Mouse (Mus musculus): ENCODE data around the gene Shf. TPM values are rescaled to one million over a fixed set of nuclear protein-coding genes. Genes with fewer than 3 reads are reported as not detected.

Shf gene
- total and polyA plus RNA-seq, 3 experiments, result 0.22 to 0.27 TPM; not detected in 1

DNA sequence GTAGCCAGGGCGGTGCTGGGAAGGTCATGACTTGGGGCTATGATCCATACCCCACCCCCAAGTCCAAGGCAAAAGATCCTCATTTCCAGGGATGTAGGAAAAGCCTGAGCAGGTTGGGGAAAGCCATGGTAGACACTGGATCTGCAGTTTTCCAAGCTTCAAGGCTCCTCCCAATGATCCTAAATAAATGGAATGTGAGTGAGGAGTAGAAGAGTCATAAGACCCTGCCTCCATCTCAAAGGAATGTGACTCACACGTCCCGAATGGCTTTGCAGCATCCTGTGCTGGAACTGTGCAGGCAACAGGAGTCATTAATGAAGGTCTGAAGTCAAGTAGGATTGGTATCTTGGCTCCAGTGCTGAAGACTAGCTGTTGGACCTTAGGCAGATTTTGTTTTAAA lies 41.0 kb downstream of the Shf start:
- Histone ChIP-seq H3K4me3 (ENCODE audit: low read depth, low read length) (no peak overlapping the region), H3K9me3 (replicated peaks) (no peaks in the 10 kb centered on the region), H3K27me3 (ENCODE audit: insufficient read depth, low read length) (peaks cover 12% of the 10 kb centered on the region), H3K36me3 (replicated peaks) (no peaks in the 10 kb centered on the region), H3K4me1 (ENCODE audit: insufficient read depth, low read depth, low read length) (no peaks in the 10 kb centered on the region)
- TF ChIP-seq TAL1 (conservative IDR thresholded peaks at IDR 0.05; ENCODE audit: low read depth, low read length) (no peak), GATA2 (IDR thresholded peaks at IDR 0.05; ENCODE audit: borderline replicate concordance, low read depth, low read length) (no peak), GATA1 (IDR thresholded peaks at IDR 0.05; ENCODE audit: borderline replicate concordance, low read length) (no peak), CTCF (IDR thresholded peaks at IDR 0.05; ENCODE audit: low read depth, low read length) (no peak), POLR2AphosphoS5 (IDR thresholded peaks at IDR 0.05; ENCODE audit: insufficient replicate concordance, low read depth, low read length) (no peak)
- ATAC-seq (ENCODE audit: extremely low read depth, insufficient number of reproducible peaks, low FRiP score, poor library complexity, severe bottlenecking) (no peak), DNase-seq (ENCODE audit: low spot score) (no peak)

GRCm38 (mm10) chr2:122325361-122325760 lies 43.6 kb downstream of the Shf start:
- ATAC-seq (ENCODE audit: extremely low read depth, insufficient number of reproducible peaks, low FRiP score, poor library complexity, severe bottlenecking), result no peak
- Histone ChIP-seq H3K9me3 (replicated peaks) (no peaks in the 10 kb centered on the region), H3K4me3 (ENCODE audit: low read depth, low read length) (no peak overlapping the region), H3K36me3 (replicated peaks) (no peaks in the 10 kb centered on the region), H3K4me1 (ENCODE audit: insufficient read depth, low read depth, low read length) (no peaks in the 10 kb centered on the region), H3K27me3 (ENCODE audit: insufficient read depth, low read length) (peaks cover 12% of the 10 kb centered on the region)
- no peak for DNase-seq (ENCODE audit: low spot score)
- TF ChIP-seq POLR2AphosphoS5 (IDR thresholded peaks at IDR 0.05; ENCODE audit: insufficient replicate concordance, low read depth, low read length) (no peak), GATA1 (IDR thresholded peaks at IDR 0.05; ENCODE audit: borderline replicate concordance, low read length) (no peak), GATA2 (IDR thresholded peaks at IDR 0.05; ENCODE audit: borderline replicate concordance, low read depth, low read length) (no peak), CTCF (IDR thresholded peaks at IDR 0.05; ENCODE audit: low read depth, low read length) (no peak), TAL1 (conservative IDR thresholded peaks at IDR 0.05; ENCODE audit: low read depth, low read length) (no peak)

- Histone ChIP-seq H3K27me3 (ENCODE audit: insufficient read depth, low read length) (peaks cover 12% of the 10 kb centered on the region), H3K9me3 (replicated peaks) (no peaks in the 10 kb centered on the region), H3K36me3 (replicated peaks) (no peaks in the 10 kb centered on the region), H3K4me3 (ENCODE audit: low read depth, low read length) (no peak overlapping the region), H3K4me1 (ENCODE audit: insufficient read depth, low read depth, low read length) (no peaks in the 10 kb centered on the region)
- DNase-seq (ENCODE audit: low spot score) (no peak), ATAC-seq (ENCODE audit: extremely low read depth, insufficient number of reproducible peaks, low FRiP score, poor library complexity, severe bottlenecking) (no peak)
- TF ChIP-seq POLR2AphosphoS5 (IDR thresholded peaks at IDR 0.05; ENCODE audit: insufficient replicate concordance, low read depth, low read length), result no peak
- no peak for TF ChIP-seq GATA2 (IDR thresholded peaks at IDR 0.05; ENCODE audit: borderline replicate concordance, low read depth, low read length)
- no peak for TF ChIP-seq GATA1 (IDR thresholded peaks at IDR 0.05; ENCODE audit: borderline replicate concordance, low read length)
- TF ChIP-seq TAL1 (conservative IDR thresholded peaks at IDR 0.05; ENCODE audit: low read depth, low read length), result no peak
- no peak for TF ChIP-seq CTCF (IDR thresholded peaks at IDR 0.05; ENCODE audit: low read depth, low read length)
Observed at GRCm38 (mm10) chr2:122324586-122324985, 44.4 kb downstream of the Shf start.

GRCm38 (mm10) chr2:122323960-122324359 lies 45.0 kb downstream of the Shf start:
- H3K36me3 ChIP-seq (replicated peaks), result no peaks in the 10 kb centered on the region
- no peaks in the 10 kb centered on the region for H3K9me3 ChIP-seq (replicated peaks)
- TF ChIP-seq GATA1 (IDR thresholded peaks at IDR 0.05; ENCODE audit: borderline replicate concordance, low read length), result no peak
- TF ChIP-seq CTCF (IDR thresholded peaks at IDR 0.05; ENCODE audit: low read depth, low read length), result no peak
- TF ChIP-seq GATA2 (IDR thresholded peaks at IDR 0.05; ENCODE audit: borderline replicate concordance, low read depth, low read length), result no peak
- no peak for TF ChIP-seq TAL1 (conservative IDR thresholded peaks at IDR 0.05; ENCODE audit: low read depth, low read length)
- no peak for TF ChIP-seq POLR2AphosphoS5 (IDR thresholded peaks at IDR 0.05; ENCODE audit: insufficient replicate concordance, low read depth, low read length)
- H3K4me3 ChIP-seq (ENCODE audit: low read depth, low read length), result no peak overlapping the region
- no peak for DNase-seq (ENCODE audit: low spot score)
- peaks cover 14% of the 10 kb centered on the region for H3K27me3 ChIP-seq (ENCODE audit: insufficient read depth, low read length)
- no peak for ATAC-seq (ENCODE audit: extremely low read depth, insufficient number of reproducible peaks, low FRiP score, poor library complexity, severe bottlenecking)
- no peaks in the 10 kb centered on the region for H3K4me1 ChIP-seq (ENCODE audit: insufficient read depth, low read depth, low read length)

GRCm38 (mm10) chr2:122317384-122317783 lies 51.6 kb downstream of the Shf start:
- H3K27me3 ChIP-seq (ENCODE audit: insufficient read depth, low read length), result peaks cover 17% of the 10 kb centered on the region
- no peaks in the 10 kb centered on the region for H3K9me3 ChIP-seq (replicated peaks)
- DNase-seq (ENCODE audit: low spot score) (no peak), ATAC-seq (ENCODE audit: extremely low read depth, insufficient number of reproducible peaks, low FRiP score, poor library complexity, severe bottlenecking) (no peak)
- TF ChIP-seq TAL1 (conservative IDR thresholded peaks at IDR 0.05; ENCODE audit: low read depth, low read length) (no peak), POLR2AphosphoS5 (IDR thresholded peaks at IDR 0.05; ENCODE audit: insufficient replicate concordance, low read depth, low read length) (no peak), GATA2 (IDR thresholded peaks at IDR 0.05; ENCODE audit: borderline replicate concordance, low read depth, low read length) (no peak), CTCF (IDR thresholded peaks at IDR 0.05; ENCODE audit: low read depth, low read length) (no peak), GATA1 (IDR thresholded peaks at IDR 0.05; ENCODE audit: borderline replicate concordance, low read length) (no peak)
- no peaks in the 10 kb centered on the region for H3K36me3 ChIP-seq (replicated peaks)
- no peak overlapping the region for H3K4me3 ChIP-seq (ENCODE audit: low read depth, low read length)
- H3K4me1 ChIP-seq (ENCODE audit: insufficient read depth, low read depth, low read length), result no peaks in the 10 kb centered on the region

- Histone ChIP-seq H3K4me3 (ENCODE audit: low read depth, low read length) (no peak within 1 kb of the TSS), H3K9me3 (replicated peaks) (no peaks in the 10 kb centered on the region), H3K27me3 (ENCODE audit: insufficient read depth, low read length) (peaks cover 17% of the 10 kb centered on the region), H3K4me1 (ENCODE audit: insufficient read depth, low read depth, low read length) (no peaks in the 10 kb centered on the region), H3K36me3 (replicated peaks) (no peaks in the 10 kb centered on the region)
- TF ChIP-seq TAL1 (conservative IDR thresholded peaks at IDR 0.05; ENCODE audit: low read depth, low read length) (no peak), POLR2AphosphoS5 (IDR thresholded peaks at IDR 0.05; ENCODE audit: insufficient replicate concordance, low read depth, low read length) (no peak), CTCF (IDR thresholded peaks at IDR 0.05; ENCODE audit: low read depth, low read length) (no peak), GATA2 (IDR thresholded peaks at IDR 0.05; ENCODE audit: borderline replicate concordance, low read depth, low read length) (no peak), GATA1 (IDR thresholded peaks at IDR 0.05; ENCODE audit: borderline replicate concordance, low read length) (no peak)
- ATAC-seq (ENCODE audit: extremely low read depth, insufficient number of reproducible peaks, low FRiP score, poor library complexity, severe bottlenecking) (no peak), DNase-seq (ENCODE audit: low spot score) (no peak)
Observed at GRCm38 (mm10) chr2:122315372-122315771, 53.6 kb downstream of the Shf start, which contains the start of gene Duox1. Gene Duox1, plus strand, starts transcription at chr2:122315672.
